Mouse (Mus musculus) MEL (cell line): ENCODE results near the gene Arl13a. TPM values are rescaled to one million over a fixed set of nuclear protein-coding genes. Genes with fewer than 3 reads are reported as not detected.

Experiments used
- DNase-seq: peaks from one replicate; pipeline ENCODE4 v3.0.0; 2011; ENCODE audit warnings: low read depth, low spot score
- H3K27ac ChIP-seq: 2 replicates; pipeline ENCODE4 v1.5.1; 2012; ENCODE audit warnings: low read depth, mild to moderate bottlenecking, control low read depth, low read length, moderate library complexity; ENCODE audit not compliant: control insufficient read depth
- H3K27me3 ChIP-seq, 2 experiments: fragments of 150-350 bp in 1 of 2; sonication (generic) in 1 of 2; 2 replicates each; pipeline ENCODE4 v1.6.1; 2012; ENCODE audit warnings: low read length in 2 of 2, mild to moderate bottlenecking in 2 of 2, improper control_type of control experiment in 1 of 2, moderate library complexity in 1 of 2; ENCODE audit not compliant: insufficient read depth in 2 of 2, control insufficient read depth in 1 of 2
- H3K36me3 ChIP-seq, 2 experiments: 2 replicates each; pipeline ENCODE4 v1.6.1; 2012 to 2014; ENCODE audit warnings: low read length in 2 of 2, improper control_type of control experiment in 1 of 2, inconsistent platforms in 1 of 2, mild to moderate bottlenecking in 1 of 2; ENCODE audit not compliant: insufficient read depth in 2 of 2, control insufficient read depth in 1 of 2
- H3K4me1 ChIP-seq, 2 experiments: fragments of 150-350 bp in 1 of 2; sonication (generic) in 1 of 2; 2 replicates each; pipeline ENCODE4 v1.6.1; 2012; ENCODE audit warnings: low read length in 2 of 2, improper control_type of control experiment in 1 of 2, mild to moderate bottlenecking in 1 of 2; ENCODE audit not compliant: insufficient read depth in 2 of 2, control insufficient read depth in 1 of 2
- H3K4me3 ChIP-seq, 2 experiments: fragments of 150-350 bp in 1 of 2; sonication (generic) in 1 of 2; 2 replicates each; pipeline ENCODE4 v1.5.1; 2012; ENCODE audit warnings: low read depth in 2 of 2, low read length in 2 of 2, mild to moderate bottlenecking in 2 of 2, moderate library complexity in 2 of 2, control low read depth in 1 of 2, improper control_type of control experiment in 1 of 2; ENCODE audit not compliant: control insufficient read depth in 1 of 2, insufficient read depth in 1 of 2
- H3K79me2 ChIP-seq: 2 replicates; pipeline ENCODE4 v1.6.1; 2012; ENCODE audit warnings: mild to moderate bottlenecking, low read length, moderate library complexity; ENCODE audit not compliant: control insufficient read depth, poor library complexity, insufficient read depth
- H3K9ac ChIP-seq: 2 replicates; pipeline ENCODE4 v1.6.1; 2012; ENCODE audit warnings: low read depth, mild to moderate bottlenecking, control low read depth, low read length, moderate library complexity; ENCODE audit not compliant: control insufficient read depth, poor library complexity, severe bottlenecking
- H3K9me3 ChIP-seq: fragments of 150-350 bp; sonication (generic); replicated peaks from 2 replicates; pipeline ENCODE4 v1.6.1; 2012; ENCODE audit warnings: mild to moderate bottlenecking, low read length, improper control_type of control experiment, moderate library complexity; ENCODE audit not compliant: insufficient read depth
- CHD1 ChIP-seq: IDR thresholded peaks from 2 replicates; pipeline ENCODE4 v1.6.1; 2012; ENCODE audit warnings: low read depth, mild to moderate bottlenecking, inconsistent platforms, low read length, improper control_type of control experiment
- CHD2 ChIP-seq: IDR thresholded peaks from 2 replicates; pipeline ENCODE4 v1.6.1; 2011; ENCODE audit warnings: low read length, improper control_type of control experiment
- CTCF ChIP-seq, 3 experiments: IDR thresholded peaks in 2 of 3; conservative IDR thresholded peaks in 1 of 3; 2 replicates each; pipeline ENCODE4 v1.5.1; 2011 to 2012; ENCODE audit warnings: low read length in 3 of 3, low read depth in 2 of 3, mild to moderate bottlenecking in 2 of 3, improper control_type of control experiment in 1 of 3, inconsistent platforms in 1 of 3, mixed read lengths in 1 of 3, moderate library complexity in 1 of 3; ENCODE audit not compliant: control insufficient read depth in 1 of 3, insufficient read depth in 1 of 3, poor library complexity in 1 of 3, severe bottlenecking in 1 of 3
- EP300 ChIP-seq, 2 experiments: IDR thresholded peaks; 2 replicates each; pipeline ENCODE4 v1.6.1; 2011; ENCODE audit warnings: improper control_type of control experiment in 2 of 2, low read length in 2 of 2, low read depth in 1 of 2, mild to moderate bottlenecking in 1 of 2
- ETS1 ChIP-seq: IDR thresholded peaks from 2 replicates; pipeline ENCODE4 v1.6.1; 2012; ENCODE audit warnings: low read depth, mild to moderate bottlenecking, inconsistent platforms, low read length, improper control_type of control experiment, moderate library complexity
- GATA1 ChIP-seq: IDR thresholded peaks from 2 replicates; pipeline ENCODE4 v1.6.1; 2011; ENCODE audit warnings: low read depth, low read length, improper control_type of control experiment
- JUND ChIP-seq: IDR thresholded peaks from 2 replicates; pipeline ENCODE4 v1.6.1; 2011; ENCODE audit warnings: low read depth, mild to moderate bottlenecking, improper control_type of control experiment, low read length
- MAFK ChIP-seq: IDR thresholded peaks from 2 replicates; pipeline ENCODE4 v1.6.1; 2011; ENCODE audit warnings: low read depth, mild to moderate bottlenecking, low read length, improper control_type of control experiment, borderline replicate concordance
- MAX ChIP-seq: IDR thresholded peaks from 2 replicates; pipeline ENCODE4 v1.6.1; 2011; ENCODE audit warnings: low read length, improper control_type of control experiment
- MXI1 ChIP-seq: IDR thresholded peaks from 2 replicates; pipeline ENCODE4 v1.6.1; 2011; ENCODE audit warnings: mild to moderate bottlenecking, low read depth, low read length, improper control_type of control experiment
- MYC ChIP-seq: IDR thresholded peaks from 2 replicates; pipeline ENCODE4 v1.6.1; 2011; ENCODE audit warnings: low read depth, mild to moderate bottlenecking, low read length, improper control_type of control experiment, moderate library complexity
- POLR2AphosphoS2 ChIP-seq: IDR thresholded peaks from 2 replicates; pipeline ENCODE4 v1.6.1; 2011; ENCODE audit warnings: low read length, improper control_type of control experiment
- POLR2AphosphoS5 ChIP-seq: IDR thresholded peaks from 2 replicates; pipeline ENCODE4 v1.6.1; 2012; ENCODE audit warnings: low read depth, borderline replicate concordance, mild to moderate bottlenecking, inconsistent platforms, low read length, moderate library complexity, mixed read lengths
- TBP ChIP-seq: IDR thresholded peaks from 2 replicates; pipeline ENCODE4 v1.8.0; 2011; ENCODE audit warnings: low read depth, low read length, improper control_type of control experiment
- TCF12 ChIP-seq: IDR thresholded peaks from 2 replicates; pipeline ENCODE4 v1.6.1; 2014; ENCODE audit warnings: low read depth, mild to moderate bottlenecking, inconsistent platforms, low read length, improper control_type of control experiment, moderate library complexity
- UBTF ChIP-seq: IDR thresholded peaks from 2 replicates; pipeline ENCODE4 v1.6.1; 2012; ENCODE audit warnings: low read depth, mild to moderate bottlenecking, inconsistent platforms, low read length, improper control_type of control experiment, moderate library complexity, borderline replicate concordance; ENCODE audit not compliant: insufficient read depth
- ZC3H11A ChIP-seq: IDR thresholded peaks from 2 replicates; pipeline ENCODE4 v1.6.1; 2012; ENCODE audit warnings: low read depth, mild to moderate bottlenecking, inconsistent platforms, low read length, improper control_type of control experiment
- ZNF384 ChIP-seq: IDR thresholded peaks from 2 replicates; pipeline ENCODE4 v1.6.1; 2012; ENCODE audit warnings: low read depth, mild to moderate bottlenecking, inconsistent platforms, low read length, improper control_type of control experiment
- polyA plus RNA-seq, 2 experiments: library from polyadenylated mRNA; stranded (reverse) in 1 of 2; unstranded in 1 of 2; fragments of >175 nt in 1 of 2; fragments of >200 nt in 1 of 2; gene quantifications; 2 replicates each; pipeline versions ENCODE4 v1.2.1 to v1.2.4; 2012; ENCODE audit warnings: low replicate concordance in 2 of 2, low read depth in 1 of 2; ENCODE audit not compliant: insufficient read length in 2 of 2, insufficient read depth in 1 of 2, missing spikeins in 1 of 2
- total RNA-seq: library from RNA; depleted of rRNA; stranded (reverse); fragments of 300-350 nt; gene quantifications from 2 replicates; pipeline ENCODE4 v1.2.3, GENCODE M21; 2012

Arl13a gene
- total and polyA plus RNA-seq, 3 experiments = 0.25 TPM; not detected in 2

GRCm38 (mm10) chrX:134162826-134163225, 24.5 kb upstream of the Arl13a start:
- no peak for DNase-seq
- no peak overlapping the region for H3K27ac ChIP-seq
- no peak overlapping the region for H3K9ac ChIP-seq
- H3K27me3 ChIP-seq = no peaks in the 10 kb centered on the region
- H3K4me1 ChIP-seq = 0 out of 4 replicates have a peak, but pooled peaks cover 0 to 4% of the 10 kb centered on the region in 2 experiments
- TF ChIP-seq TBP = no peak
- no peak for TF ChIP-seq JUND
- no peak for TF ChIP-seq MYC
- no peak for TF ChIP-seq MAX
- TF ChIP-seq POLR2AphosphoS5 = no peak
- TF ChIP-seq MAFK = no peak
- H3K9me3 ChIP-seq = no peaks in the 10 kb centered on the region
- no peaks in the 10 kb centered on the region for H3K79me2 ChIP-seq
- no peaks in the 10 kb centered on the region; a peak in 1 of 4 replicates for H3K36me3 ChIP-seq
- no peak overlapping the region for H3K4me3 ChIP-seq

DNA sequence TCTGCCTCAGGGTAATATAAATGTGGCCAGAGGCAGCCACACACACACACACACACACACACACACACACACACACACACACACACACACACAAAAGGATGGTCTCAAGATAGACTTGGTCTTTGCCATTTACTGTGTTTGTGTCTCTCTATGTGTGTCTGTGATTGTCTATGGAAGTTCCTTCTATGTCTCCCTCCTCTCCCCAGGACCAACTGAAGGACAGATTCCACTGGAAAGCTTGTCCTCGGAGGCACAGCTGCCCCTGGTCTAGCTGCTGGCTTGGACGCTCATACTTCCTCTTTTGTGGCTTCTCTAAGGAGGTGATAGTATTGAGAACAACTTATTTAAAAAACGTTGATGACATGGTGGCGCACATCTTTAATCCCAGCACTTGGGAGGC, 23.8 kb upstream of the Arl13a start:
- DNase-seq = peak; percentile 83
- Histone ChIP-seq H3K36me3 (no peaks in the 10 kb centered on the region; a peak in 1 of 4 replicates), H3K4me3 (no peak overlapping the region)

GRCm38 (mm10) chrX:134170584-134170983, 16.7 kb upstream of the Arl13a start:
- peaks cover 0 to 10% of the 10 kb centered on the region in 2 experiments; a peak in 2 of 4 replicates for H3K36me3 ChIP-seq
- H3K27me3 ChIP-seq = no peaks in the 10 kb centered on the region
- H3K4me3 ChIP-seq = no peak overlapping the region
- H3K79me2 ChIP-seq = no peaks in the 10 kb centered on the region
- DNase-seq = no peak
- no peaks in the 10 kb centered on the region; a peak in 1 of 4 replicates for H3K4me1 ChIP-seq
- TF ChIP-seq GATA1 = no peak
- TF ChIP-seq ETS1 = no peak
- no peak for TF ChIP-seq CTCF (IDR thresholded peaks at IDR 0.05 in 2 of 3, conservative IDR thresholded peaks at IDR 0.05 in 1 of 3; ENCODE audit: control insufficient read depth in 1 of 3, insufficient read depth in 1 of 3, low read depth in 2 of 3, low read length in 3 of 3, poor library complexity in 1 of 3, severe bottlenecking in 1 of 3)
- no peak for TF ChIP-seq ZNF384
- TF ChIP-seq MAFK = no peak
- no peak for TF ChIP-seq POLR2AphosphoS2
- no peak for TF ChIP-seq UBTF
- no peaks in the 10 kb centered on the region for H3K9me3 ChIP-seq
- no peak overlapping the region for H3K9ac ChIP-seq
- no peak overlapping the region for H3K27ac ChIP-seq

More for the DNA sequence above, 23.8 kb upstream of the Arl13a start:
- H3K79me2 ChIP-seq = no peaks in the 10 kb centered on the region
- 0 out of 4 replicates have a peak, but pooled peaks cover 0 to 4% of the 10 kb centered on the region in 2 experiments for H3K4me1 ChIP-seq
- TF ChIP-seq CHD1 (no peak), CHD2 (no peak), MXI1 (no peak), TCF12 (peak; percentile 19; the same call in 1 of the 2 replicates), JUND (no peak), EP300 (IDR thresholded peaks at IDR 0.05; ENCODE audit: low read depth in 1 of 2, low read length in 2 of 2) (peak in 1 of 2 experiments; percentile 38; a peak in 2 of 4 replicates), ZC3H11A (no peak)
- TF ChIP-seq, all 39 proteins: peak for 2
- Histone ChIP-seq H3K27ac (no peak overlapping the region), H3K9ac (no peak overlapping the region), H3K9me3 (no peaks in the 10 kb centered on the region), H3K27me3 (no peaks in the 10 kb centered on the region)
